ENCODE assay signal across 18 mouse cellular contexts in genomic region chr5:112265110-112265509, GRCm38 (mm10). TPM values are rescaled to one million over a fixed set of nuclear protein-coding genes. Genes with fewer than 3 reads are reported as not detected.
A peak's percentile ranks its signal among the peaks of the same experiment; 100 is the strongest.
DNase-seq lines count a peak whose midpoint lies in the region; ATAC-seq and TF ChIP-seq lines count a peak whose summit lies in the region.
"Had no signal": no experiment of that assay in that cellular context is flagged by ENCODE, and none has a peak within 500 bp of the region (broad histone marks: within the 10 kb centered on the region; RNA-seq: fewer than 3 reads in every experiment).

No protein-coding gene starts in this region.

- no peaks in the 10 kb centered on the region for H3K9me3 ChIP-seq in liver, embryonic 11.5 days (ENCODE audit: control insufficient read depth, low read length)
- H3K9me3 ChIP-seq in ES-E14 (ENCODE audit: control insufficient read depth, insufficient read depth, low read depth, low read length): no peaks in the 10 kb centered on the region
- H3K9me3 ChIP-seq in liver, embryonic 15.5 days (replicated peaks): no peaks in the 10 kb centered on the region
- H3K9me3 ChIP-seq: forebrain, embryonic 13.5 days; limb, embryonic 15.5 days had no signal

- no peaks in the 10 kb centered on the region for H3K36me3 ChIP-seq in liver, embryonic 11.5 days (ENCODE audit: control insufficient read depth, insufficient read depth, low read length)
- H3K36me3 ChIP-seq in ES-E14 (ENCODE audit: control insufficient read depth, insufficient read depth, low read length, poor library complexity, severe bottlenecking): no peaks in the 10 kb centered on the region
- no peaks in the 10 kb centered on the region for H3K36me3 ChIP-seq in liver, embryonic 15.5 days (replicated peaks)
- no peaks in the 10 kb centered on the region for H3K36me3 ChIP-seq in kidney, adult 2 months (ENCODE audit: control insufficient read depth, insufficient read depth, low read length)
- H3K36me3 ChIP-seq: limb, embryonic 15.5 days had no signal

- in situ Hi-C loops in ES-E14 (cut with MboI; ENCODE audit: low sequenced_read_pairs in 2 of 2, unreplicated experiment in 2 of 2): no loop called here

- WGBS in liver, embryonic 11.5 days: 79% methylated on average over 5 of the region's 5 CpGs
- 60% methylated on average over 5 of the region's 5 CpGs for WGBS in bone marrow, adult 2 months
- WGBS in liver, embryonic 15.5 days (ENCODE audit: insufficient replicate concordance): 55% methylated on average over 5 of the region's 5 CpGs
- 83% methylated on average over 5 of the region's 5 CpGs for WGBS in kidney, adult 2 months

- H3K4me2 ChIP-seq in liver, embryonic 11.5 days: peak overlapping the region; percentile 60
- H3K4me2 ChIP-seq in liver, embryonic 15.5 days: peak overlapping the region; percentile 53
- H3K4me2 ChIP-seq: forebrain, embryonic 13.5 days had no signal

- no peak overlapping the region for H3K27ac ChIP-seq in liver, embryonic 11.5 days (ENCODE audit: low read depth, low read length)
- H3K27ac ChIP-seq in ES-E14 (ENCODE audit: insufficient read depth, low read depth, low read length, poor library complexity, severe bottlenecking): no peak overlapping the region
- H3K27ac ChIP-seq in bone marrow, adult 2 months (ENCODE audit: control insufficient read depth, insufficient read depth, low read depth, low read length, poor library complexity): peak overlapping the region; percentile 86; the same call in 1 of the 2 replicates
- H3K27ac ChIP-seq in liver, embryonic 15.5 days (replicated peaks): peak overlapping the region; percentile 75; the same call in 1 of the 2 replicates
- no peak overlapping the region for H3K27ac ChIP-seq in kidney, adult 2 months (ENCODE audit: insufficient read depth, low read depth, low read length)
- H3K27ac ChIP-seq: forebrain, embryonic 13.5 days; heart, adult 2 months; limb, embryonic 15.5 days had no signal

- no peak for TF ChIP-seq CTCF in bone marrow, adult 2 months (IDR thresholded peaks at IDR 0.05; ENCODE audit: control insufficient read depth, insufficient read depth, low read length)
- no peak for TF ChIP-seq CTCF in kidney, adult 2 months (conservative IDR thresholded peaks at IDR 0.05; ENCODE audit: insufficient read depth, insufficient read length, low read depth, low read length)

- TF ChIP-seq POLR2A in bone marrow, adult 2 months (IDR thresholded peaks at IDR 0.05; ENCODE audit: borderline replicate concordance, control insufficient read depth, low read depth, low read length): no peak
- TF ChIP-seq POLR2A in kidney, adult 2 months (IDR thresholded peaks at IDR 0.05; ENCODE audit: low read depth, low read length): no peak

- no peak for ATAC-seq in liver, embryonic 11.5 days (replicated peaks; ENCODE audit: low FRiP score)
- no peak for ATAC-seq in liver, embryonic 15.5 days (ENCODE audit: insufficient read depth)
- no peak for ATAC-seq in monocyte, adult 5-6 weeks (replicated peaks; ENCODE audit: insufficient number of reproducible peaks, low FRiP score, low TSS enrichment, poor library complexity, severe bottlenecking)
- ATAC-seq: forebrain, embryonic 13.5 days had no signal

- H3K27me3 ChIP-seq in liver, embryonic 11.5 days (replicated peaks; ENCODE audit: control insufficient read depth, insufficient read depth, low read length): peaks cover 13% of the 10 kb centered on the region
- H3K27me3 ChIP-seq in liver, embryonic 15.5 days: peaks cover 21% of the 10 kb centered on the region; the same call in 1 of the 2 replicates
- no peaks in the 10 kb centered on the region for H3K27me3 ChIP-seq in kidney, adult 2 months (replicated peaks; ENCODE audit: control insufficient read depth, insufficient read depth, low read length)

- H3K4me1 ChIP-seq in liver, embryonic 11.5 days (replicated peaks; ENCODE audit: control insufficient read depth, insufficient read depth, low read length): peaks cover 24% of the 10 kb centered on the region
- peaks cover 0 to 6% of the 10 kb centered on the region in 2 experiments; a peak in 1 of 4 replicates for H3K4me1 ChIP-seq in ES-E14 (ENCODE audit: control insufficient read depth in 2 of 2, insufficient read depth in 2 of 2, low read length in 2 of 2, poor library complexity in 1 of 2)
- peaks cover 12% of the 10 kb centered on the region for H3K4me1 ChIP-seq in bone marrow, adult 2 months (ENCODE audit: control insufficient read depth, insufficient read depth, low read length)
- H3K4me1 ChIP-seq in liver, embryonic 15.5 days (replicated peaks): peaks cover 34% of the 10 kb centered on the region
- no peaks in the 10 kb centered on the region for H3K4me1 ChIP-seq in kidney, adult 2 months (ENCODE audit: control insufficient read depth, insufficient read depth, low read length)

- no peak for DNase-seq in liver, embryonic 11.5 days (ENCODE audit: low spot score)
- DNase-seq in liver (no peak), ES-E14 (ENCODE audit: low read depth, low spot score) (no peak)
- no peak for DNase-seq in urinary bladder, postnatal 4 days (ENCODE audit: low spot score in 2 of 2)
- DNase-seq in kidney, adult 2 months: no peak
- DNase-seq: adrenal gland, postnatal 36 days; cerebellum, adult 2 months; gastrocnemius, postnatal 25 days; kidney, adult 9 months; right cerebral cortex, postnatal 4 days had no signal

- no peak overlapping the region for H3K4me3 ChIP-seq in liver, embryonic 11.5 days (ENCODE audit: low read depth, low read length)
- H3K4me3 ChIP-seq in ES-E14 (ENCODE audit: insufficient read depth in 1 of 2, low read depth in 1 of 2, low read length in 2 of 2, poor library complexity in 1 of 2, severe bottlenecking in 1 of 2): no peak overlapping the region
- H3K4me3 ChIP-seq in bone marrow, adult 2 months (replicated peaks; ENCODE audit: control insufficient read depth, low read depth, low read length): no peak overlapping the region
- H3K4me3 ChIP-seq in liver, embryonic 15.5 days (replicated peaks): no peak overlapping the region
- no peak overlapping the region for H3K4me3 ChIP-seq in kidney, adult 2 months (ENCODE audit: insufficient read depth, low read depth, low read length)
- H3K4me3 ChIP-seq: forebrain, embryonic 13.5 days; heart, adult 2 months; limb, embryonic 15.5 days had no signal

- H3K9ac ChIP-seq in liver, embryonic 11.5 days (ENCODE audit: low read depth, low read length): no peak overlapping the region
- H3K9ac ChIP-seq in ES-E14 (ENCODE audit: insufficient read depth, low read depth, low read length, poor library complexity, severe bottlenecking): peak overlapping the region; percentile 35; the same call in 1 of the 2 replicates
- H3K9ac ChIP-seq in liver, embryonic 15.5 days: no peak overlapping the region
- H3K9ac ChIP-seq: forebrain, embryonic 13.5 days; limb, embryonic 15.5 days had no signal

TF ChIP-seq in ES-E14, 5 proteins besides CTCF, POLR2A, EP300 and RAD21:
- TF ChIP-seq ZC3H11A (IDR thresholded peaks at IDR 0.05; ENCODE audit: borderline replicate concordance, low read depth, low read length) (no peak), ZNF384 (IDR thresholded peaks at IDR 0.05; ENCODE audit: low read depth, low read length) (no peak), MAFK (IDR thresholded peaks at IDR 0.05; ENCODE audit: insufficient read depth, low read depth, low read length) (no peak), HCFC1 (IDR thresholded peaks at IDR 0.05; ENCODE audit: borderline replicate concordance, insufficient read depth, low read length) (no peak), CHD2 (IDR thresholded peaks at IDR 0.05; ENCODE audit: low read depth, low read length) (no peak)

RNA-seq across cellular contexts. Expression of gene Crybb1, which starts 9.5 kb away (rescaled TPM):
- polyA plus RNA-seq in liver, embryonic 11.5 days (2014; fragmentation: Nextera tagmentation; extraction: Ambion mirVana): 0.31 and 0.45 TPM in 2 replicates
- total RNA-seq in ES-E14 (2012; rRNA removed): not detected in 2 replicates
- not detected in 2 replicates for polyA plus RNA-seq in bone marrow, adult 2 months (2011; ENCODE audit: insufficient read depth, insufficient read length, low replicate concordance, missing spikeins)
- 0.25 and 0.40 TPM in 2 replicates for polyA plus RNA-seq in liver, embryonic 15.5 days (2015; fragmentation: Nextera tagmentation; extraction: Ambion mirVana)
- total RNA-seq in monocyte, adult 5-6 weeks (2017): not detected in 3 replicates
- 0.14 TPM in 1 of 2 replicates, not detected in the other for polyA plus RNA-seq in kidney, adult 2 months (2012; rRNA removed)
- total RNA-seq: hematopoietic stem cell, adult 5-6 weeks; megakaryocyte-erythroid progenitor cell, adult 5-6 weeks had no signal

RNA-seq across cellular contexts. Expression of gene Tpst2, which starts 11.4 kb away (rescaled TPM):
- polyA plus RNA-seq in liver, embryonic 11.5 days (2014; fragmentation: Nextera tagmentation; extraction: Ambion mirVana): 66.0 and 66.7 TPM in 2 replicates
- 82.7 and 103 TPM in 2 replicates for total RNA-seq in ES-E14 (2012; rRNA removed)
- 27.4 and 43.3 TPM in 2 replicates for polyA plus RNA-seq in bone marrow, adult 2 months (2011; ENCODE audit: insufficient read depth, insufficient read length, low replicate concordance, missing spikeins)
- polyA plus RNA-seq in liver, embryonic 15.5 days (2015; fragmentation: Nextera tagmentation; extraction: Ambion mirVana): 34.5 and 43.8 TPM in 2 replicates
- total RNA-seq in monocyte, adult 5-6 weeks (2017): 60.8 to 104 TPM (median 99.4 TPM) in 3 replicates
- 37.6 and 42.0 TPM in 2 replicates for polyA plus RNA-seq in kidney, adult 2 months (2012; rRNA removed)

RNA-seq across cellular contexts. Expression of gene Cryba4, which starts 12.8 kb away (rescaled TPM):
- polyA plus RNA-seq in liver, embryonic 11.5 days (2014; fragmentation: Nextera tagmentation; extraction: Ambion mirVana): 0.84 and 1.3 TPM in 2 replicates
- 0.31 and 0.69 TPM in 2 replicates for total RNA-seq in ES-E14 (2012; rRNA removed)
- polyA plus RNA-seq in bone marrow, adult 2 months (2011; ENCODE audit: insufficient read depth, insufficient read length, low replicate concordance, missing spikeins): 3.4 TPM in 1 of 2 replicates, not detected in the other
- polyA plus RNA-seq in liver, embryonic 15.5 days (2015; fragmentation: Nextera tagmentation; extraction: Ambion mirVana): 0.70 and 0.85 TPM in 2 replicates
- total RNA-seq in monocyte, adult 5-6 weeks (2017): 1.8 to 2.1 TPM in 2 of 3 replicates, not detected in the other
- polyA plus RNA-seq in kidney, adult 2 months (2012; rRNA removed): 0.35 TPM in 1 of 2 replicates, not detected in the other
- total RNA-seq: hematopoietic stem cell, adult 5-6 weeks; megakaryocyte-erythroid progenitor cell, adult 5-6 weeks had no signal

Comparison
In these comparisons a context has a peak if more than half of its experiments do, and no peak if none do; other contexts are left out.
1. H3K27ac ChIP-seq: peak in bone marrow, adult 2 months (single experiment) and liver, embryonic 15.5 days (single experiment); none in liver, embryonic 11.5 days (single experiment), ES-E14 (single experiment) and kidney, adult 2 months (single experiment).